Mouse (Mus musculus) thymus, adult 2 months (tissue): ENCODE results near the gene Gcnt7. TPM values are rescaled to one million over a fixed set of nuclear protein-coding genes. Genes with fewer than 3 reads are reported as not detected.

Source experiments
- DNase-seq: peaks from one replicate; pipeline ENCODE4 v3.0.0; 2021
- H3K27ac ChIP-seq: fragments of 200-500 bp; 2 replicates; pipeline ENCODE4 v1.5.1; 2012; ENCODE audit warnings: low read length, control low read depth; ENCODE audit not compliant: control insufficient read depth, insufficient read depth
- H3K27me3 ChIP-seq: fragments of 200-500 bp; 2 replicates; pipeline ENCODE4 v1.6.1; 2012; ENCODE audit warnings: mild to moderate bottlenecking, low read length, moderate library complexity, mixed read lengths; ENCODE audit not compliant: control insufficient read depth, insufficient read depth
- H3K36me3 ChIP-seq: fragments of 200-500 bp; 2 replicates; pipeline ENCODE4 v1.6.1; 2012; ENCODE audit warnings: mild to moderate bottlenecking, low read length, moderate library complexity; ENCODE audit not compliant: control insufficient read depth, insufficient read depth
- H3K4me1 ChIP-seq: fragments of 200-500 bp; replicated peaks from 2 replicates; pipeline ENCODE4 v1.6.1; 2012; ENCODE audit warnings: low read length; ENCODE audit not compliant: control insufficient read depth, insufficient read depth
- H3K4me3 ChIP-seq: fragments of 200-500 bp; 2 replicates; pipeline ENCODE4 v1.5.1; 2012; ENCODE audit warnings: mild to moderate bottlenecking, low read length, control low read depth, moderate library complexity; ENCODE audit not compliant: control insufficient read depth, insufficient read depth
- CTCF ChIP-seq: fragments of 200-500 bp; IDR thresholded peaks from 2 replicates; pipeline ENCODE4 v1.5.1; 2012; ENCODE audit warnings: mild to moderate bottlenecking, control low read depth, low read length, moderate library complexity, borderline replicate concordance; ENCODE audit not compliant: control insufficient read depth, poor library complexity, insufficient read depth; ENCODE audit errors: extremely low read depth
- POLR2A ChIP-seq: fragments of 200-500 bp; IDR thresholded peaks from 2 replicates; pipeline ENCODE4 v1.6.1; 2012; ENCODE audit warnings: mild to moderate bottlenecking, low read length, control low read depth, moderate library complexity; ENCODE audit not compliant: control insufficient read depth, poor library complexity, insufficient read depth; ENCODE audit errors: extremely low read depth
- WGBS: fragments of 180-500 bp; shearing (Covaris S2); methylation state at CpG from one replicate; pipeline ENCODE4 v1.1.7; 2018; 5-methylcytosine and 5-hydroxymethylcytosine counted together
- polyA plus RNA-seq: library from polyadenylated mRNA; depleted of rRNA; stranded (reverse); fragments of >200 nt; gene quantifications from 2 replicates; pipeline ENCODE4 v1.2.3, GENCODE M21; 2012; rRNA removed

Gcnt7 gene
- not detected in 2 replicates for polyA plus RNA-seq

GRCm38 (mm10) chr2:172458496-172458895 is at the start of gene Gcnt7:
TSS of gene Gcnt7 (minus strand) at chr2:172458596.
- Histone ChIP-seq H3K27me3 (no peaks in the 10 kb centered on the region), H3K27ac (peak within 1 kb of the TSS; percentile 71), H3K4me1 (peaks cover 21% of the 10 kb centered on the region), H3K4me3 (no peak within 1 kb of the TSS), H3K36me3 (peaks cover 25% of the 10 kb centered on the region)
- 71% methylated on average over 11 of the region's 11 CpGs for WGBS
- no peak for TF ChIP-seq POLR2A
- no peak for TF ChIP-seq CTCF
- DNase-seq = no peak

GRCm38 (mm10) chr2:172506121-172506520 is 47.7 kb upstream of the Gcnt7 start:
- 91% methylated on average over 7 of the region's 7 CpGs for WGBS
- H3K27ac ChIP-seq = no peak overlapping the region
- H3K4me3 ChIP-seq = no peak overlapping the region
- DNase-seq = no peak
- no peaks in the 10 kb centered on the region for H3K36me3 ChIP-seq
- H3K4me1 ChIP-seq = no peaks in the 10 kb centered on the region
- TF ChIP-seq CTCF (no peak), POLR2A (no peak)
- no peaks in the 10 kb centered on the region for H3K27me3 ChIP-seq

- Histone ChIP-seq H3K4me1 (no peaks in the 10 kb centered on the region), H3K27ac (no peak overlapping the region), H3K27me3 (no peaks in the 10 kb centered on the region), H3K4me3 (no peak overlapping the region), H3K36me3 (no peaks in the 10 kb centered on the region)
- no peak for TF ChIP-seq CTCF
- TF ChIP-seq POLR2A = no peak
- DNase-seq = no peak
- WGBS = 92% methylated on average over 14 of the region's 14 CpGs
These were observed 43.8 kb upstream of the Gcnt7 start for GRCm38 (mm10) chr2:172502168-172502567.

- no peak overlapping the region for H3K27ac ChIP-seq
- 6% methylated on average over 4 of the region's 4 CpGs for WGBS
- no peaks in the 10 kb centered on the region for H3K27me3 ChIP-seq
- H3K36me3 ChIP-seq = no peaks in the 10 kb centered on the region
- no peak for TF ChIP-seq POLR2A
- no peak for TF ChIP-seq CTCF
- no peaks in the 10 kb centered on the region for H3K4me1 ChIP-seq
- no peak overlapping the region for H3K4me3 ChIP-seq
- peak; percentile 12 for DNase-seq
These were observed 42.9 kb upstream of the Gcnt7 start for GRCm38 (mm10) chr2:172501341-172501740.

GRCm38 (mm10) chr2:172500752-172501316 is 42.4 kb upstream of the Gcnt7 start:
- 62% methylated on average over 7 of the region's 7 CpGs for WGBS

GRCm38 (mm10) chr2:172498823-172499222 is 40.4 kb upstream of the Gcnt7 start:
- H3K36me3 ChIP-seq = no peaks in the 10 kb centered on the region
- no peaks in the 10 kb centered on the region for H3K27me3 ChIP-seq
- TF ChIP-seq POLR2A = no peak
- no peak for TF ChIP-seq CTCF
- H3K4me3 ChIP-seq = no peak overlapping the region
- no peak for DNase-seq
- 80% methylated on average over 3 of the region's 3 CpGs for WGBS
- H3K27ac ChIP-seq = no peak overlapping the region
- no peaks in the 10 kb centered on the region for H3K4me1 ChIP-seq

More at GRCm38 (mm10) chr2:172500752-172501316, 42.4 kb upstream of the Gcnt7 start:
- no peak for DNase-seq
- no peaks in the 10 kb centered on the region for H3K27me3 ChIP-seq
- no peak overlapping the region for H3K4me3 ChIP-seq
- H3K4me1 ChIP-seq = no peaks in the 10 kb centered on the region
- TF ChIP-seq POLR2A (no peak), CTCF (no peak)
- no peak overlapping the region for H3K27ac ChIP-seq
- H3K36me3 ChIP-seq = no peaks in the 10 kb centered on the region
